Mouse (Mus musculus): Measurements from ENCODE around the gene Znhit3.

The Znhit3 gene

GRCm38 (mm10) chr11:84920981-84921380, 4.8 kb upstream of the Znhit3 start:
- no peak for DNase-seq (ENCODE audit: extremely low read depth, insufficient read length, low spot score)

- DNase-seq (ENCODE audit: extremely low read depth, insufficient read length, low spot score), result no peak
Measured at GRCm38 (mm10) chr11:84919951-84920350, 3.8 kb upstream of the Znhit3 start.

- DNase-seq (ENCODE audit: extremely low read depth, insufficient read length, low spot score), result peak; percentile 50
Measured at GRCm38 (mm10) chr11:84919276-84919675, 3.1 kb upstream of the Znhit3 start.

GRCm38 (mm10) chr11:84918425-84918824, 2.3 kb upstream of the Znhit3 start:
- DNase-seq (ENCODE audit: extremely low read depth, insufficient read length, low spot score), result peak; percentile 79

GRCm38 (mm10) chr11:84916703-84917300, 636 bp upstream of the Znhit3 start:
- no peak for DNase-seq (ENCODE audit: extremely low read depth, insufficient read length, low spot score)

- DNase-seq (ENCODE audit: extremely low read depth, insufficient read length, low spot score), result no peak
Measured at GRCm38 (mm10) chr11:84914673-84915072, 1.5 kb downstream of the Znhit3 start.

GRCm38 (mm10) chr11:84910411-84910810, 5.8 kb downstream of the Znhit3 start:
- no peak for DNase-seq (ENCODE audit: extremely low read depth, insufficient read length, low spot score)

GRCm38 (mm10) chr11:84908480-84908879, 7.7 kb downstream of the Znhit3 start:
- DNase-seq (ENCODE audit: extremely low read depth, insufficient read length, low spot score), result no peak

GRCm38 (mm10) chr11:84907081-84907480, 9.1 kb downstream of the Znhit3 start:
- no peak for DNase-seq (ENCODE audit: extremely low read depth, insufficient read length, low spot score)

GRCm38 (mm10) chr11:84904597-84905144, 11.5 kb downstream of the Znhit3 start:
- DNase-seq (ENCODE audit: extremely low read depth, insufficient read length, low spot score), result no peak

GRCm38 (mm10) chr11:84893113-84893512, 23.1 kb downstream of the Znhit3 start:
- DNase-seq (ENCODE audit: extremely low read depth, insufficient read length, low spot score), result no peak

GRCm38 (mm10) chr11:84891705-84892104, 24.5 kb downstream of the Znhit3 start:
- DNase-seq (ENCODE audit: extremely low read depth, insufficient read length, low spot score), result no peak

- no peak for DNase-seq (ENCODE audit: extremely low read depth, insufficient read length, low spot score)
Measured at GRCm38 (mm10) chr11:84889492-84889891, 26.7 kb downstream of the Znhit3 start.

GRCm38 (mm10) chr11:84888025-84888424, 28.1 kb downstream of the Znhit3 start:
- no peak for DNase-seq (ENCODE audit: extremely low read depth, insufficient read length, low spot score)

GRCm38 (mm10) chr11:84886767-84887511, 29.2 kb downstream of the Znhit3 start:
- no peak for DNase-seq (ENCODE audit: extremely low read depth, insufficient read length, low spot score)

GRCm38 (mm10) chr11:84886236-84886635, 29.9 kb downstream of the Znhit3 start:
- no peak for DNase-seq (ENCODE audit: extremely low read depth, insufficient read length, low spot score)

- DNase-seq (ENCODE audit: extremely low read depth, insufficient read length, low spot score), result no peak
Measured at GRCm38 (mm10) chr11:84885238-84885637, 30.9 kb downstream of the Znhit3 start.

- DNase-seq (ENCODE audit: extremely low read depth, insufficient read length, low spot score), result no peak
Measured at GRCm38 (mm10) chr11:84882346-84882745, 33.8 kb downstream of the Znhit3 start.

GRCm38 (mm10) chr11:84880971-84881370, 35.2 kb downstream of the Znhit3 start:
- no peak for DNase-seq (ENCODE audit: extremely low read depth, insufficient read length, low spot score)

- peak; percentile 81 for DNase-seq (ENCODE audit: extremely low read depth, insufficient read length, low spot score)
Measured at GRCm38 (mm10) chr11:84880465-84880961, 35.7 kb downstream of the Znhit3 start.

- DNase-seq (ENCODE audit: extremely low read depth, insufficient read length, low spot score), result peak; percentile 90
Measured at GRCm38 (mm10) chr11:84879772-84880464, 36.2 kb downstream of the Znhit3 start, which contains the start of the genes Myo19 and Pigw. TSS of gene Myo19 (plus strand) at chr11:84880148. TSS of gene Pigw (minus strand) at chr11:84880285.
